Mouse (Mus musculus) E14TG2a.4 (cell line): ENCODE data around the gene Syt16.

Experiments used
- CTCF ChIP-seq: conservative IDR thresholded peaks from 2 replicates; pipeline ENCODE4 v1.5.1; 2014; ENCODE audit warnings: low read length
- NANOG ChIP-seq: IDR thresholded peaks from 2 replicates; pipeline ENCODE4 v1.6.1; 2014; ENCODE audit warnings: borderline replicate concordance, low read length, mixed read lengths
- POU5F1 ChIP-seq: IDR thresholded peaks from 2 replicates; pipeline ENCODE4 v1.6.1; 2014; ENCODE audit warnings: low read length, borderline replicate concordance

GRCm38 (mm10) chr12:74277265-74277664 is 279.8 kb downstream of the Syt16 start:
- TF ChIP-seq CTCF, result no peak
- TF ChIP-seq NANOG, result no peak
- TF ChIP-seq POU5F1, result no peak
